Mouse (Mus musculus): Measurements from ENCODE around the gene Magea2.
"Not testable (repeated sequence)": the region's sequence is repeated elsewhere in the genome, so short reads cannot be mapped to it uniquely, and the experiment has no call there.

Magea2 gene

GRCm38 (mm10) chrX:155093566-155093965 is at the start of gene Magea2:
Gene Magea2 (minus strand): TSS chrX:155093666.
- DNase-seq (ENCODE audit: low read depth, low spot score), result not testable (repeated sequence)

GRCm38 (mm10) chrX:155128312-155128711 is 34.8 kb upstream of the Magea2 start, which contains the start of gene Cldn34b2:
Gene Cldn34b2 (minus strand): TSS chrX:155128412.
- not testable (repeated sequence) for DNase-seq (ENCODE audit: low read depth, low spot score)

GRCm38 (mm10) chrX:155098024-155098423 is 4.6 kb upstream of the Magea2 start:
- DNase-seq (ENCODE audit: low read depth, low spot score), result peak; percentile 65

GRCm38 (mm10) chrX:155089693-155090092 is 3.8 kb downstream of the Magea2 start, which contains the start of gene Magea1:
Gene Magea1 (minus strand): TSS chrX:155089793.
- DNase-seq (ENCODE audit: low read depth, low spot score), result not testable (repeated sequence)

- DNase-seq (ENCODE audit: low read depth, low spot score), result not testable (repeated sequence)
Observed at GRCm38 (mm10) chrX:155063045-155063444, 30.4 kb downstream of the Magea2 start, which contains the start of gene Magea5. Gene Magea5 (minus strand): TSS chrX:155063145.

- DNase-seq (ENCODE audit: low read depth, low spot score), result not testable (repeated sequence)
Observed at GRCm38 (mm10) chrX:154995750-154996149, 97.7 kb downstream of the Magea2 start, which contains the start of gene Magea8. Gene Magea8 (minus strand): TSS chrX:154995850.
